Mouse (Mus musculus) kidney, adult 2 months (tissue): ENCODE measurements at regions not wholly inside any gene's neighbourhood (a gene's known extent, or its start where the extent isn't known, plus 50 kb on each side); places are given as distances from the start of the nearest gene placed in this dataset.

Experiments
- DNase-seq: peaks from one replicate; pipeline ENCODE4 v3.0.0; 2021
- H3K27ac ChIP-seq: fragments of 200-500 bp; 2 replicates; pipeline ENCODE4 v1.5.1; 2012; ENCODE audit warnings: low read depth, low read length, control low read depth, inconsistent platforms; ENCODE audit not compliant: insufficient read depth
- H3K27me3 ChIP-seq: fragments of 200-500 bp; replicated peaks from 2 replicates; pipeline ENCODE4 v1.6.1; 2012; ENCODE audit warnings: mild to moderate bottlenecking, moderate library complexity, low read length, inconsistent platforms; ENCODE audit not compliant: control insufficient read depth, insufficient read depth
- H3K36me3 ChIP-seq: fragments of 200-500 bp; 2 replicates; pipeline ENCODE4 v1.6.1; 2012; ENCODE audit warnings: mild to moderate bottlenecking, moderate library complexity, low read length, inconsistent platforms; ENCODE audit not compliant: control insufficient read depth, insufficient read depth
- H3K4me1 ChIP-seq: fragments of 200-500 bp; 2 replicates; pipeline ENCODE4 v1.6.1; 2011; ENCODE audit warnings: low read length; ENCODE audit not compliant: control insufficient read depth, insufficient read depth
- H3K4me3 ChIP-seq: fragments of 200-500 bp; 2 replicates; pipeline ENCODE4 v1.5.1; 2011; ENCODE audit warnings: mild to moderate bottlenecking, low read depth, low read length, control low read depth; ENCODE audit not compliant: insufficient read depth
- CTCF ChIP-seq: fragments of 200-500 bp; conservative IDR thresholded peaks from 2 replicates; pipeline ENCODE4 v1.5.1; 2011; ENCODE audit warnings: low read depth, mild to moderate bottlenecking, control low read depth, low read length, moderate library complexity, mixed read lengths; ENCODE audit not compliant: insufficient read depth, insufficient read length
- POLR2A ChIP-seq: fragments of 200-500 bp; IDR thresholded peaks from one replicate; pipeline ENCODE4 v1.6.1; 2011; ENCODE audit warnings: low read depth, low read length, control low read depth
- whole genome bisulfite sequencing: fragments of 180-500 bp; shearing (Covaris S2); methylation state at CpG from one replicate; pipeline ENCODE4 v1.1.7; 2018; 5-methylcytosine and 5-hydroxymethylcytosine counted together

- no peak overlapping the region for H3K4me3 ChIP-seq
- WGBS, result 72% methylated on average over 3 of the region's 3 CpGs
These were observed 180.6 kb upstream of the Tab2 start for GRCm38 (mm10) chr10:8136662-8137061.

DNA sequence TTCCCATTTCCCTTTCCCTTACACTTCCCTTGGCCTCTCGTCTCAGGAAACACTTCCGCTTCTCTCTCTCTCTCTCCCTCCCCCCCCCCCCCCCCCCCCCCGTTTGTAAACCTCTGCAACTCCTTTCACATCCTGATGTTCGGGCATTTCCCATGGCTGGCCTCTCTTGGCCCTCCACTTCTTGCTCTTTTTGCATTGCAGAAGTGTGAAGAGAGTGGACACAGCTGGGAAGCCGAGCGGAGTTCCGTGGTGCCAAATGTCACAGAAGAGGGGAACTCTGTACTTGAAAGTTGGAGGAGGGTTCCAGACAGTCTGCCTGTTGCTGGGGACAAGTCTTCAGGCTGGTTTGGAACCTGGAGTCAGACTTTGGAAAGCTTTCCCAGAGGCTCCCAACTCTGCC, 179.2 kb upstream of the Tab2 start:
- WGBS, result 52% methylated on average over 5 of the region's 7 CpGs
- no peak for DNase-seq
- no peak overlapping the region for H3K4me3 ChIP-seq

More at GRCm38 (mm10) chr10:8136662-8137061, 180.6 kb upstream of the Tab2 start:
- TF ChIP-seq CTCF (no peak), POLR2A (no peak)
- no peaks in the 10 kb centered on the region for H3K27me3 ChIP-seq
- no peak overlapping the region for H3K27ac ChIP-seq
- DNase-seq, result no peak
- H3K36me3 ChIP-seq, result no peaks in the 10 kb centered on the region
- no peaks in the 10 kb centered on the region for H3K4me1 ChIP-seq

GRCm38 (mm10) chr10:8134398-8134797, 178.4 kb upstream of the Tab2 start:
- no peaks in the 10 kb centered on the region for H3K36me3 ChIP-seq
- H3K4me1 ChIP-seq, result no peaks in the 10 kb centered on the region
- H3K27ac ChIP-seq, result no peak overlapping the region
- 94% methylated on average over 1 of the region's 1 CpGs for WGBS
- DNase-seq, result no peak
- no peak overlapping the region for H3K4me3 ChIP-seq
- no peaks in the 10 kb centered on the region for H3K27me3 ChIP-seq
- no peak for TF ChIP-seq POLR2A
- no peak for TF ChIP-seq CTCF

More for the DNA sequence above, 179.2 kb upstream of the Tab2 start:
- no peak for TF ChIP-seq POLR2A
- TF ChIP-seq CTCF, result no peak
- Histone ChIP-seq H3K27ac (no peak overlapping the region), H3K27me3 (no peaks in the 10 kb centered on the region), H3K4me1 (no peaks in the 10 kb centered on the region), H3K36me3 (no peaks in the 10 kb centered on the region)

DNA sequence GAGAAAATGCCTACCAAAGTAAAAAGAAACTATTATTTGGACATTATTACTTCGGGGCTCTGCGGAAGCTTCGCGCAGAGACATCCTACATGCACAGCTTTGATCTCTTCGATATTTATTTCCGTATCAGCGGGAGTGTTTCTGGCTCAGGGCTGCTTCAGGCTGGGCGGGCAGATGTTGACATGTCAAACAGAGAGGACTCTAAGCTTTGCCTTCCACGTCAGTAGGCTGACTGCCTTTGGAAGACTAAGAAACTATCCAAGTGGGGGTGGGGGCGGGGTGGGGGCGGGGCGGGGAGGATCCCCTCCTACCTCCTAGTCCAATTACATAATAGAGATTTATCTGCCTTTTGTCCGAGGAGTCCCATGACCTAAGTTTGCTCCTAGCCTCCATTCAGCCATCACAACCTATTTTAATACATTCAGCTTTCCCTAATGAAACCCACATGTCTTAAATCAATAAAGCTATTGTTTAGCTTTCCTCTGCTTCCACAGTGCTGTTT, 177.5 kb upstream of the Tab2 start:
- no peaks in the 10 kb centered on the region for H3K4me1 ChIP-seq
- no peak overlapping the region for H3K27ac ChIP-seq
- WGBS, result 74% methylated on average over 13 of the region's 13 CpGs
- TF ChIP-seq POLR2A, result no peak
- TF ChIP-seq CTCF, result no peak
- no peaks in the 10 kb centered on the region for H3K36me3 ChIP-seq
- no peaks in the 10 kb centered on the region for H3K27me3 ChIP-seq
- H3K4me3 ChIP-seq, result no peak overlapping the region
- no peak for DNase-seq

DNA sequence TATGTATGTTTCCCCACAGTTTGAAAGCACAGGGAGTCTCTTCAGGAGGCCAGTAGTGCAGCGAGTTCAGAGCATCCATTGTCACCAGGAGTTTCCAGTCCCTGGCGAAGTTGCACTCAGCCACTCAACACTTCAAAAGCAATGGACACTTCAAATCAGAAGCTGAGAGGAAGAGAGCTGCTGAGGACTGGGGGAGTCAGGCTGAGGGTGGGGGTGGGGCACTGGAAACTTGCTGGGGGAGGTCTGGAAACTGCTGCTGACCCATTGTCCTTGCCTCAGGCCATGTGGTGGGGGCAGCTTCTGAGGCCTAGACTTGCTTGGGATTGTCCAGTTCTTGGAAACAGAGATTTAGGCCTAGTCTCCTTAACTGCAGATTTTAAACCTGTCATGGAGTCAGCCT, 176.8 kb upstream of the Tab2 start:
- Histone ChIP-seq H3K27ac (no peak overlapping the region), H3K4me3 (no peak overlapping the region), H3K27me3 (no peaks in the 10 kb centered on the region), H3K4me1 (no peaks in the 10 kb centered on the region), H3K36me3 (no peaks in the 10 kb centered on the region)
- TF ChIP-seq CTCF (no peak), POLR2A (no peak)
- WGBS, result 93% methylated on average over 2 of the region's 2 CpGs
- DNase-seq, result no peak

DNA sequence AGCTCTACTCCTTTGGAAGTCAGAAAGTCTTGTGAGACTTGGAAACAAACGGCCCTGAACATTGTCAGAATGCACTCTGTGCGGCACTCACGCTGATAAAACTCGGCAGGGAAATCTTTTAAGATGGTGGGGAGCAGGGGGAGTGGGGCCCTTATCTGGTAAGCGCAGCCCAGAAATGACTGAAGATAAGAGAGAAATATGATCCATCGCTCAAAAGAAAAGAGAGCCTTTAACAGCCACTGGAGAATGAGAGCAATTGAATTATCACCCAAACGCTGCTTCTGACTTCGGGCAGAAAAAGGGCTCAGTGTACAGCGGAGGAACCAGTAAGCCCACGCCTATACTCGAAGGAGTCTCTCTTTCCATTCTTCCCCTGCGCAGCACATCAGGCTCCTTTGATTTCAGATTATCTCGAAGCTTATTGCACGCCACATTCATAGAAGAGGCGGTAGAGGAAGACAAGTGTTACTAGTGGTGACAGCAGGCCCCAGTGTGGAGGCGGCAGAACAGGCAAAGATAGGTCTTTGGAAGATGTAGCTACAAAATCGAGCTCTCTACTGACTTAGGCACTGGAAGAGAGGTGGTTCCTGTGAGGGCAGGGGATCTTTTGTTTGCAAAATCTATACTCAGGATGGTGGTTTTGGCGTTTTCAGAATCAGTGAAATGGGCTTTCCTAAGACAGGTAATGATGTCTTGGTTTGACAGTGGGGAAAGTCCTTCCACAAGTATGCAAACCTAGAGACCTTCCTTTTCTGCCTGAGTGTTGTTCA, 174.6 kb upstream of the Tab2 start:
- no peak for TF ChIP-seq POLR2A
- no peak for TF ChIP-seq CTCF
- DNase-seq, result no peak
- Histone ChIP-seq H3K4me1 (no peaks in the 10 kb centered on the region), H3K36me3 (no peaks in the 10 kb centered on the region), H3K4me3 (no peak overlapping the region), H3K27ac (no peak overlapping the region), H3K27me3 (no peaks in the 10 kb centered on the region)
- WGBS, result 65% methylated on average over 18 of the region's 18 CpGs

- H3K36me3 ChIP-seq, result no peaks in the 10 kb centered on the region
- H3K4me3 ChIP-seq, result no peak overlapping the region
- 68% methylated on average over 8 of the region's 8 CpGs for WGBS
- no peaks in the 10 kb centered on the region for H3K4me1 ChIP-seq
- H3K27ac ChIP-seq, result no peak overlapping the region
- no peaks in the 10 kb centered on the region for H3K27me3 ChIP-seq
- TF ChIP-seq CTCF, result no peak
- no peak for TF ChIP-seq POLR2A
- no peak for DNase-seq
These were observed 174.0 kb upstream of the Tab2 start for GRCm38 (mm10) chr10:8130057-8130456.
